Mouse (Mus musculus) right cerebral cortex, postnatal 36 days (tissue): ENCODE measurements at regions not wholly inside any gene's neighbourhood (a gene's known extent, or its start where the extent isn't known, plus 50 kb on each side); places are given as distances from the start of the nearest gene placed in this dataset.

Source experiments
- DNase-seq, 2 experiments: peaks; one replicate each; pipeline ENCODE4 v3.0.0; 2022; ENCODE audit warnings: low spot score in 2 of 2, mixed read lengths in 1 of 2

DNA sequence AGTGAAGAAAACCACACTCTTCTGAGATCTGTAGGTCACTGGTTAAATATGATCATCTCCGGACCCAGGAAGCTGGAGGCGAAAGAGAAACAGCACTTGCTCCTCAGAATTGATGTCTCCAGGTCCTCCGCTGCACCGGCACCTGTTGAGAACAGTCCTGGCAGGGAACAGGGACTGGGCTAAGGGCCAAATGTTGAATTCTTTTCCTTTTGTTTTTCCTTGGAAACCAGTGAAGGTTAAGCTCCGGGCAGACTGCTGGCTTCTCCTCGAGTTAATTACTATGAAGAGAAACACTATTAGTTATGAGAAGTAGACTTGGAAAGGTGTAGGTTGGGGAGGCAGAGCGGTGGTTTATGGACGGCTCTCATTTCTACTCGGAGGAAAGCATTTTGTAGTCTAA is 242.7 kb downstream of the Rngtt start:
- DNase-seq, result no peak

DNA sequence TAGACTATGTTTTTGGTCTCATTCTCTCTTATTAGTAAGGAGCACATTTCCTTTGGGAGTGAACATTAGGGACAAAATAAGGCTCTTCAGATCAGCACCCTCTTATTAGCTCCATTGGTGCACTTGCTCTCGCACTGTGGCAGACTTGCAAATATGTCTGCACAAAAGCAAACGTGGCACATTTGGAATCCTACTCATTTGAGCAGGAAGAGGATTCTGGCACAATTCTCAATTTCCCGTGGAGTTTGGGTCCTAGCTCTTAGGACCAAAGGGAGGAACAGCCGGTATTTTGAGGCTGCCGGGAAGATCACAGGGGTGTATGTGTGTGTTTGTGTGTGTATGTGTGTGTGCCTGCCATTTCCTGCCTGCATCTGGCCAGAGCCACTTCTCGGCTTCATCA is 244.5 kb downstream of the Rngtt start:
- no peak for DNase-seq

DNA sequence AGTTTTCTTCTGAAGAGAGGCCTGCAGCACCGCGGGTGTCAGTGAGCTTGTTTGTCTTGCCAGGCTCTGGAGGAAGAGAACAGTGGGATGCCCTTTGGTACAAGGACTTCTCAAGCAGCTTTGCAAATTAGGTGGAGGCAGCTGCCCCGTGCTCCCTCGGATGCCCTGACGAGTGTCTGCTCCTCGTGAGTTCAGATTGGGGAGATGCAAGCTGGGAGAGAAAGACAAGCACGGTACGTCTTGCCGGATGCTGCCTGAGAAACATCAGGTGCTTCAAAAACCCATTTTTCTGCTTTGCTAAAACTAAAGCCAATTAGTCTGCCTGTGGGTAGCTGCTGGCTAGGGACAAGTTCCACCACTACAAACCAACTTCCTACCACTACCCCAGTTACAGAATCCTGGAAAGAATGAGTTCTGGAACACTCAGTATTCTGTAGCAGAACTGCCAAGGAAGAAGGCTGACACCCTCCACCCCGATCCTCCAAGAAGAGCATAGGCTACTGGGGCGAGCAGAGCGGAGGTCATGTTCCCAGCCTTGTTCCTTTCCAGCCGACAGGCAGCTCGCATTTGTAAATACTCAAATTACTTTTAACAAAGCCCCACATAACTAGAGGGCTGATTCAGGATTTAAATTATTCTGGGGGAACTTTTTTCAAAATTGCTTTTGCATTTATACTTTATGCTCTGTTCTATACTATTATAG is 245.3 kb downstream of the Rngtt start:
- DNase-seq, result peak in 1 of 2 experiments; percentile 8

DNA sequence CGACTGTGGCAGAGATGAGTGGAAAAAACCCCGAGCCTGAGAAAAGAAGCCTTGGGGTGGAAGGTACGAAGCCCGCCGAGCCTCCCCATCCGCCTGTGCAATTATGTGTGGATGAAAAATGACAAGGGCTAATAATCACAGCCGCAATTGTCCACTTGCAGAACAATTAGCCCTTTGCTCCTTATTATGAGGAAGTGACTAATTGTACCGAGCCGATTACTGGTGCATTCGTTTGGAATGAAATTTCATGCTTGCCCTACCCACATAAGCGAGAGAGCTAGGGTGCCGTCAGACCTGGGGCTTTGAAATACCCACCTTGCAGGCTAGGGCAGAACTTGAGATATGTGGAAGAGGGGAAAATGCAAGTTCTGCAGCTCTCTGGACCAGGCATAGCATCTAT is 245.9 kb downstream of the Rngtt start:
- no peak for DNase-seq

DNA sequence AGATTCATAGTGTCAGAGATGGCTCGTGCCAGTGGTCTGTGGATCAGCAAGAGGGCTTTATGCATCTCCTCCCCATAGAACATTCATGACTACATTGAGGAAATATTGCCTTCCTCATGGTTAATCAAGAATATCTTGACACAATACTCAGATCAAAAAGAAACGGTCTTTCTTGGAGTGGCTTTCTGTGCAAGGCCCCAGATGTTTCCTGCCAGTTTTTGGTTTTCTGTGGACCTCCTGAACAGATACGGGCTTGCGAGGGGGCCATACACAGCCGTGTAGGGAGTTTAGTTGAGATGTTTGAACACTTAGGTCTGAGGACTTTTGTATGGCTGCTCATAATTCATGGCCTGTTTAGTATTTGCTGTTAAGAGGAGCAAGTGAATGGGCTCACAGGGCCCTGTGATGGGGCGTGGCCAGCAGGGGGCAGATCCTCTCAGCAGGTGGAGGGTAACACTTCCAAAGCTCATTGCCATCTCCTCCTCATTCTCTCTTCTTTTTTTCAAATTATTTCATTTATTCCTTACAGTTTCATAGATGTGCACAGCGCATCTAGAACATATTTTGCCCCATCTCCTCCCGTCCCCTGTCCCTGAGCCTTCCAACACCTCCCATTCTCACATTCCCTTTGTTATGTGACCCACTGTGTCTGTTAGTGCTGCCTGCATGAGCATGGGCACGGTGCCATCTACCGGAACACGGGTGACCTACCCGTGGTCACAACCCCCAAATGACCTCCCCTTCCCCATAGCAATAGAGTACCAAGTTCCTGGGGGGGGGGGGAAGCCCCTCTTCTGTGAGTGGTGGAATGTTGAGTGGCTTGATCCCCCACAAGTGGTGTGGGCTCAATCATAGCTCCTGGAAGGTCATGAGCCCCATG is 246.8 kb downstream of the Rngtt start:
- DNase-seq, result no peak

DNA sequence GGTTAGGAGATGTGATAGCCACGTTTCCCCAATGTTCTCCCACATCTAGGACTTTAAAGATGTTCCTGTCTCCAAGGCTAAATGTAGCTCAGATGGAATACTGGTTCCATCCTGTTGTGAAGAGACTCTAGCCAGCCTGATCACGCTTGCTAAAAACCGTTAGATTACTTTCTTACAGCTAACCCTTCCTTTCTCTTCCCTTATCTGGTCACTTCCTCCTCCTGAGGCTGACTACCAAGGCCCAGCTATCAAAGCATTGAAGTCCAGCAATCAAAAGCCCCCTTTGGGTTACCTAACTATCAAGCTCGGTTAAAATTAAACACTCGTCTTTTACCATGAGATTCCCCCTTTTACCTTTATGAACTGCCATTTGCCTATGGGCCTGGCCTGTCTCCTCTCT is 260.2 kb downstream of the Rngtt start:
- DNase-seq, result no peak

DNA sequence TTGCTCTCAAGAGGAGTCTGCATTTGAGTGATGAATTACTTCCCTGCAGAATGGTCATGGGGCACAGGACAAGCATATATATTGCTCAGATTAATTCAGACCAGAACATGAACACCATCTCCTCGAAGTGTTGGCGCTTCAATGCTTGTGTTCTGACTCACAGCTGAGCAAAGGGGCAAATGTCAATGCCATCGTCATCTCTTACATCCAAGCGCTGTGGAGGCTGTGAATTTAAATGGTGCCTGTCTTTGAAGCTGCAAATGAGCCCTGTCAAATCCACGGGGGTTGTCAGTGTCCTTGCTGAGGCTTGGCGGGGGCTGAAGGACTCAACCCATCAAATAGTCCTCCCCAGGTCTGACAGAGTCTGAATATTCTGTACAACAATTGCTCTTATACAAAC is 261.2 kb downstream of the Rngtt start:
- DNase-seq, result no peak

DNA sequence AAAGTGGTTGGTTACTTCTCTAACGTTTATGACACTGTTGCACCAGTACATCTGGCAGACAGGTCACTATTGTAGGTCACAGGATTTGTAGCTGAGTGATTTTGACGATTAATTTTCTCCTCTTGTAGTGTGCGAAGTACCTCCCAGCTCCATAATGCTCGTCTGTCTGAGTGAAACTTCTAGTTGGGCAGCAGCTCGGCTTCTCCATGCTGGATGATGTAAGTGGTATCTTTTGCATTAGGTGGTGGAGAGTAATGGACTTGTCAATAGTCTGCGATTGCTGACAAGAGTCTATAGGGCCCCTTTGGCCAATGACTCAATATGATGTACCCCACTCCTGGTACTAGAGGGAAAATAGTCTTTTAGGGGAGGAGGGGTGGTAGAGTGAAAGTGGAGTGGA is 267.5 kb downstream of the Rngtt start:
- no peak for DNase-seq

DNA sequence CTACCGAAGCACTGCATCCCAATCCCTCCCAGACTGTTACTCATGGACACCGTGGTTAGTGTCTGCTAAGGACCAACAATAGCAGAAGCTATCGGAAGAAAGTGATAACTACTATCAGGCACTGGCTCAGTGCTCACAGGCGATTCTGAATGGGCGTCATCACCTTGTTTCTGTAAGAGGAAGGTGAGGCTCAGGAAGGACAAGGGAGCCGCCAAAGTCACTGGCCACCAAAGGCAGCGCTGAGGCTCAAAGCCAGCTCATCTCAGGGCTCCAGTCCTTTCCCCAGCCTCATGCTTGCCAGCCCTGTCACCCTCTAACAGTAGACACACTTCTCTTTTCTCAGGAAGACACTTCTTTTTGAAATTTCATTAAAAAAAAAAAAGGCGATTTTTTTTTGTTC is 270.4 kb downstream of the Rngtt start:
- DNase-seq, result no peak

DNA sequence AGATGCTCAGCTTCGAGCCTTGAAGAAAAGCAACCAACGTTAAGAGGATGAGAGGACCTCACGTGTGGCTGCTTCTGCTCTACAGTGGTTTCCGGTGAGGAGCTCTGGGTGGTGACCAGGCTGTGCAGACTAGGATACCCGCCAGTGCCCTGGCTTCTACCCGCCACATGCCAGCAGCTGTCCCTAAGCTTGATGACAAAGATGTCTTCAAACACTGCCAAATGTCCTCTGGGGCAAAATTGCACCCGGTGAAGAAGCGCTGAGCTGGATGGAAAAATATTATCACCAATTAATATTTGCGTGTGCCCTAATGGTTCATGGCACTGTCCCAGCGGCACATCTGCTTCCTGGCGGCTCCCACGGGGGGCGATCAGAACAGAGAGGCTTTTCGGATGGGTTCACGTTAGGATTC is 271.1 kb downstream of the Rngtt start:
- DNase-seq, result no peak

DNA sequence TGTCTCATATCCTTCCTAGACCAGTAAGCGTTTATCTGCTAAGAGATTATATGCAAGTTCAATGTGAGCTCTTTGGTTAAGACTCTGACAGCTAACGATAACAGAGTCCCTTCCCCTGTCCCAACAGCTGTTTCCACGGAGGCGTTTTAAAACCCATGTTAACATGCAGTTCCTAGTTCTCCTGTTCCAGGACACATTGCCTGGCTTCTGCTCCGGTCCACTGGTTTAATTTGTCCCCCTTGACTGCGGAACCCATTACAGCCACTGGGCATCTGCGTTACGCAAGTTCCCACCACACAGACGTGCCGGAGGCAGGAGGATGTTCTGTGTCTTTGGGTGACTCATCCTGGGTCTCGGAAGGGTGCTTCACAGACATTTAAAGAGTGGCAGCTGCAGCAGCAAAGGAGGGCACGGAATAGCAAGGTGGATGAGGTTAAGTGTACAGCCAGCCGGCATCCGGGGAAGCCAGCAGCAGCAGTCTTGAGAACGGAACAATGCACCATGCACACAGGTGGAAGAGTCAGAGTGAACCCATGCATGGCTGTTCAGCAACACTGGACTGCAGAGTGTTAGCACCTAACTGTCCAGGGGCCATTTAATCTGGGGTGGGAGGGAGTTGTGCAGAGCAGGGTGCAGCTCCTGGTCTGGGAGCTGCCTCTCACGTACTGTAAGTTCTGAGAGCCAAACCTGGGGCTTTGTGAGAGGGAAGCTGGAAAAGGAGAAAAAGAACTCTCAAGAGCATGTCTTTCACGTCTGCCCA is 271.8 kb downstream of the Rngtt start:
- DNase-seq, result no peak

DNA sequence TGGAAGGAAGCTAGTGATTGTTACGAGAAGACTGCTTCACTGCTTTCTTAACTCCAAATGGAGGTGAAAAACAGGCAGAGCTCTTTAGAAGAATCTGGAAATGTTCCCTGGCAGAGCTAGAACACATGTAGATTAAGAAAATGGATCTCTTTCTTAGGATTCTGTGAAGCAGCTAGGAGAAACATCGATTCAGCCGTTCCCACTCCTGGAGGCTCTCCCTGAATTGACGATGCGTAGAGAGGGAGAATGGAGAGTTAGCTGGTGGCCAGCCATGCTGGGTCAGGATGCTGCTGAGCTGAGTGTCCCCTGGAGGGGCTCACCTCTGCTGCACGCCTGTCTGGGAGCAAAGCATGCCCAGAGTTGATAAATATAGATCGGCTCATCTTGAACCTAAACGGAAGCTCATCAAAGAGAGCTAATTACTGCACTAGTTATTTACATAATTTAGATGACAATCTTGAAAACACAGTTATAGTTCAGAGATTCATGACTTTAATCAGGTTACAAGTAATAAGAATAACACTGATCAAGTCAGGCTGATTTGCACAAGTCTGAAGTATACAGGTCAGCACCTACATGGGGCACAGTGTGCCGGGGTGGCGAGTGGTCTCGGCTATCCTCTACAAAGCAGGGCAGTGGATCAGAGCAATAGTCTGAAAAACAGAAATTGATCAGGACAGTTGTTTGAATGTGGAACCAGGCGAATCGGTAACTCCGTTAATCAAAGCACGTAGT is 273.0 kb downstream of the Rngtt start:
- no peak for DNase-seq

DNA sequence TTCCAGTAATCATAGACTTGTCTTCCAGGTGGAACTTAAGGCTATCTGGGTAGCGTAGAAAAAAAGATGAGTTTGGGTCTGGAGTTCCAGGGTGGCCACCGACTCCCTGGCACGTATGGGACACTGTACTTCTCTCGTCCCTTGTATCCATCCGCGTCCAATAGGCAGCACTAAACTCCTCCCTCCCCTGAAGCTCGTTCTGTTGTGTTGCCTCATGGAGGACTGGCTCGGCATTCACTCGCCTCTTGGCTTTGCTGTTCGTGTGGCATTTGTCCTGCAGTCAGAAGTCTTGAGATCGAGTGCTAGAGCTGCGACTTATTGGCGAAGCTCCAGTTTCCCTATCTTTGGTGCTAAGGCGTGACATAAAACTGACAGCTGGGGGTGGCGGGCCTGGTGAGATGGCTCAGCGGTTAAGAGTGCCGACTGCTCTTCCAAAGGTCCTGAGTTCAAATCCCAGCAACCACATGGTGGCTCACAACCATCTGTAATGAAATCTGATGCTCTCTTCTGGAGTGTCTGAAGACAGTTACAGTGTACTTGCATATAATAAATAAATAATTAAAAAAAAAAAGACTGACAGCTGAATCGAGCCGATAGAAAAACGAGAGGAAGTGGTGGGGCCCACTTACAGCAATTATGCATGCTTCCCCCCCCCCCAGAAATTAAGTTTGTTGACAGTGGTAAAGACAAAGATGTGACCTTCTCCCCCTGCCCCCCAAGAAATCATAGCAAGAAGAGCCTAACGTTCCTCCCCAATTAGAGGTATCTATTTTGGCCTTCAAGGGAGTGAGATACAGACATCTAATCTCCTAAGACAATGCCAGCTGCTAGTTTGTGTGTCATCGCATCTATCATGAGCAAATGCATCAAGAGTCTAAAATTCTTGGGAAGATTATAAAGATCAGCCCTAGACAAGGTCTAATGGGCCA is 274.1 kb downstream of the Rngtt start:
- DNase-seq, result no peak

DNA sequence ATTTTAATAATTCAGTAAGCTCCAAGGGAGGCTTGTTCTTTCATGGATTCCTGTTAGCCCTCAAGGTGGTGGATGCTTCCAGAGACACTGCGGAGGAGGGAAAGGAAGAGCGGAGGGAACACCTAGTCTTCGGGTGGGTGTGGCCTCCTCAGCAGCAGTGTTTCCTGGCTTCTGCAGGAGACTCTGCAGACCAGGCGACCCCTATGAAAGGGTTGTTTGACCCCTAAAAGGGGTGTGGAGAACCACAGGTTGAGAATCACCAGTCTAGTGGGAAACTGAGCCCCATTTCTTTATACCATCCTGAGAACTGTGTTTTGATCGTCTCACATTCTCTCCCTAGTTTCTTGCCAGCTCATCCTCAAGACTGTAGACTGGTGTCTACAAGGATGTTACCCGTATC is 275.7 kb downstream of the Rngtt start:
- no peak for DNase-seq

DNA sequence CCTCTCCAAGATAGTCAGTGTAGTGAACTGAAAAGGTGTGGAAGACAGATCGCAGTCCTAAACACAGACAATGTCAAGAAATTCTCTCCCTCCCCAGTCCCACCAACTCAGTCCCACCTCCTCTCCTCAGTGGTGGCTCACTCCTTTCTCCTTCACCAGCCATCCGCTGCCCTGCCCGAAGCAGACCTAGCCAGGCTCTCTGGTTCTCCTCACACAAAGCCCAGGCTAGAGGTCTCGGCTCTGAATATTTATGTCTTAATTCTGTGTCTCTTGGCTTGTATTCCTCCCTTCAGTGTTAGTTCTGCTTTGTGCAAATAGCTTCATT is 276.1 kb downstream of the Rngtt start:
- no peak for DNase-seq

DNA sequence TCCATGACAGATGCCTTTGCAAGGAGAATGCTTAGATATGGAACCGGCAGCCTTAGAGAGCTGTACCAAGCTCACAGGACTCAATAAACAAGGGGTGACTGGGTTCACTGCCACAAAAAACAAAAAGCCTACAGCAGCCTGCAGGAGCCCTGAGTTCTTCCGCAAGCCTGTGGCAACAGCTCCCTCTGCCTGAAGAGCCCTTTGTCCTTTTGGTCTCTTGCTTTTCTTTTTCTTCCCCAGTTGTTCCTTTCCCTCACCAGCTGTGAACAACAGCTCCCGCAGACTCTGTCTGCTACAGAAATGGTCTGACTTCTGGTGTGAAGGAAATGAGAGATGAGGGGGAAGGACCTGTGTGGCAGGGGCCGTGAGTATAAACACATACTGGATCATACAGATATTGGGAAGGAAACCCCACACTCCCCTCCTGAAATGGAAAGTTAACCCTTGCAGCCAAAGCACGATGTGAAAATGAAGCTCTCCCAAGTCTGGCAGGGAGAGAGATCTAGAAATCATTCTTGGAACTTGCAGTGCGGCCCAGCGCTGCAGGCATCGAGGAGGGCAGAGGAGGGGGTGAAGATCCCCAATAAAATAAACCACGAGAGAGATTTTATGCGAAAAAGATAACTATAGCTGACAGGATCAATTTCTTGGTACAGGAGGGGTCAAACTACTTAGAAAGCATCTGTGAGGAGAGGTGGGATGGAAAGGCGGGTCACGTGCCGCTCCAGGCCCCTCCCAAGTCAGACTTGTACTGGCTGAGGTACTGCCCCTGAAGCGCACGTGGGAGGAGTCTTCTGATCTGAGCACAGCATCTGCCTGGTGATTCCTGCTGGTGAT is 276.7 kb downstream of the Rngtt start:
- DNase-seq, result peak in 1 of 2 experiments; percentile 36

DNA sequence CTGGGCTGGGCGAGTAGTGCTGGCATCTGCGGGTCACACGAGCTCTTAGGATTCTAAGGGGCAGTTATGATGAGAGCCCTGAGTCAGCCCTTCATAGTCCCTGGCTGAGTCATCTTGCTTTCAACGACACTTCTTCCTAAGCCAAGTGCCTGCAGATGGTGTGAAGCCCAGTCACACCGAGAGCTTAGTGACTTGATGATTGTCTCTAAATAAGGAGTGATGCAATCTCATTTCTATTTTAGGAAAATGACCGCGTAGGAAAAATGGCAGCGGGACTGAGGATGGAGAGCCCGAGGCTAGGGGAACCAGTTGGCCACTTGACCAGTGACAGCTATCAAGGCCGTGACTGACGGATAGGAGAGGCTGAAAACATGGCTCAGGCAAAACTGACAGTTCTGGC is 277.6 kb downstream of the Rngtt start:
- no peak for DNase-seq

DNA sequence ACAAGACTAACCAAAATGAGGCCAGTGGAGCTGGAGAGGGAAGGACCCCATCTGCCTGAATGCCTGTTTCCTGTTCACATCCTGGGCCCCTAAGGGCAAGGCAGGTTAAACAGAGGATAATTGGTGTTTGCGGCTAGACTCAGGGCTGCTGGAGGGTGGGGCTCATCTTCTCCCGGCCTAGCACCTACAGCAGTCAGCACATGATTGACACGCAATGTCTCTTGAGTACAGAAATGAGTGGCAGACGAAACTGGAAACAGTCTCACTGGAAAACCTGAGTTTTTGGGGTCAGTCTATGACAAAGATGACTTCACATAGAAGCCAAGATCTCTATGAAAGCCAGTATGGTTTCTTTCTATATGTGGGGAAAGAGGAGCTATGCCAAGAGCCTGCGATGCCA is 278.0 kb downstream of the Rngtt start:
- DNase-seq, result no peak

DNA sequence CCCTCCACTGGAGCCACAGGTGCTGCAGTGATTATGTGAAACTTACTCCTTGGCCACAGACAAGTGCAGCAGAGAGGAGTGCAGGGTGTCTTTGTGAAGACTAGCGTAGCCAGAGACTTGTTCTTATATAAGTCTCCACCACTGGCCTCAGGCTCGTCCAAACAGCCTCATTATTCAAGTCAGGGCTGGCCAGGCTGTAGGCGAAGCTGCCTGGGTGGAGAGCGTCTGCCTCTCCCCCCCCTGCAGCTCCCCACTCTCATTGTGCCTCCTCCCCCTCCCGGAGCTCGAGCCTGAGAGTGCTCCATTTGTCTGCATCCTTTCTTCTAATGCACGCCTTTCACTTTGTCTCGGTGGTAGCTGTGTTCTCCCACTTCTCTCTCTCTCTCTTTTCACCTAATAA is 279.1 kb downstream of the Rngtt start:
- DNase-seq, result no peak
